Mouse (Mus musculus) E14TG2a.4 (cell line): ENCODE results near the gene Zfp503.
A peak's percentile ranks its signal among the peaks of the same experiment; 100 is the strongest.

Experiments
- H3K27me3 ChIP-seq: 2 replicates; pipeline ENCODE4 v1.6.1; 2014; ENCODE audit warnings: low read length, control low read depth; ENCODE audit not compliant: insufficient read depth
- H3K36me3 ChIP-seq: 2 replicates; pipeline ENCODE4 v1.6.1; 2014; ENCODE audit warnings: low read length, control low read depth; ENCODE audit not compliant: insufficient read depth
- H3K4me1 ChIP-seq: replicated peaks from 2 replicates; pipeline ENCODE4 v1.6.1; 2014; ENCODE audit warnings: low read depth, low read length, control low read depth
- H3K4me3 ChIP-seq: replicated peaks from 2 replicates; pipeline ENCODE4 v1.5.1; 2014; ENCODE audit warnings: mild to moderate bottlenecking, low read length
- H3K9me3 ChIP-seq: 2 replicates; pipeline ENCODE4 v1.6.1; 2014; ENCODE audit warnings: low read length, control low read depth
- CTCF ChIP-seq: conservative IDR thresholded peaks from 2 replicates; pipeline ENCODE4 v1.5.1; 2014; ENCODE audit warnings: low read length
- NANOG ChIP-seq: IDR thresholded peaks from 2 replicates; pipeline ENCODE4 v1.6.1; 2014; ENCODE audit warnings: borderline replicate concordance, low read length, mixed read lengths
- POU5F1 ChIP-seq: IDR thresholded peaks from 2 replicates; pipeline ENCODE4 v1.6.1; 2014; ENCODE audit warnings: low read length, borderline replicate concordance

The Zfp503 gene

DNA sequence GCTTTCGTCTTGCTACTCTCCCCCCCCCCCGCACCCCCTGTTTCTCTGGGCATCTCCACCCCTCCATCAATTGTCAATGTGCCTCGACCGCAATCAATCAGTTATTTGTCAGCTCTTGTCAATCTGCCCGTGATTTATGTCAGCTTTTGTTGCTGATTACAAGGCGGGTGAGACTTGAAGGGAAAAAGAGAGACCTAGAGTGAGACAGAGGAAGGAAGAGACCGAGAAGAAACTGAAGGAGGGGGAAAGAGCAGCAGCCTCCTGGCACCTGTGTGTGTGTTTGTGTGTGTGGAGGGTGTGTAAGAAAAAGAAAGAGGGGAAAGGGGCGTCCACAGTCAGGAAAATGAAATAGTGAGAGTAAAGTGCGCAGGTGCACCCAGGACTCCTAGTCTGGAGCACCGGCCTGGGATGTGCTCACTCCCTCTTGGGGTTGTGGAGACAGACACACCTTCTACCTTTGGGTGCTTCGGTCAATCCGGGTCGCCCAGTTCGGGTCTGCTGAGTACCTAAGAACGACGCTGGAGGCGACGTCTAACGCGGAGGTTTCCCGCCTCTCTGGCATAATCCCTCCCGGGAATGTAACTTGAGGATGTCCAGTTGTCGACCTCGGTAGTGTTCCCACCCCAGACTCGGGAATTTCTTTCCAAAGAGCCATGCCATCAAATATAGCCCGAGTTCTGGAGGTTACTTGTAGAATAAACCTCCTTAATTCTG is 667 bp downstream of the Zfp503 start:
- Histone ChIP-seq H3K9me3 (no peaks in the 10 kb centered on the region), H3K36me3 (no peaks in the 10 kb centered on the region), H3K4me3 (peak overlapping the region; percentile 64), H3K4me1 (peaks cover 58% of the 10 kb centered on the region), H3K27me3 (peaks cover 94% of the 10 kb centered on the region)
- TF ChIP-seq NANOG (no peak), POU5F1 (no peak), CTCF (no peak)

DNA sequence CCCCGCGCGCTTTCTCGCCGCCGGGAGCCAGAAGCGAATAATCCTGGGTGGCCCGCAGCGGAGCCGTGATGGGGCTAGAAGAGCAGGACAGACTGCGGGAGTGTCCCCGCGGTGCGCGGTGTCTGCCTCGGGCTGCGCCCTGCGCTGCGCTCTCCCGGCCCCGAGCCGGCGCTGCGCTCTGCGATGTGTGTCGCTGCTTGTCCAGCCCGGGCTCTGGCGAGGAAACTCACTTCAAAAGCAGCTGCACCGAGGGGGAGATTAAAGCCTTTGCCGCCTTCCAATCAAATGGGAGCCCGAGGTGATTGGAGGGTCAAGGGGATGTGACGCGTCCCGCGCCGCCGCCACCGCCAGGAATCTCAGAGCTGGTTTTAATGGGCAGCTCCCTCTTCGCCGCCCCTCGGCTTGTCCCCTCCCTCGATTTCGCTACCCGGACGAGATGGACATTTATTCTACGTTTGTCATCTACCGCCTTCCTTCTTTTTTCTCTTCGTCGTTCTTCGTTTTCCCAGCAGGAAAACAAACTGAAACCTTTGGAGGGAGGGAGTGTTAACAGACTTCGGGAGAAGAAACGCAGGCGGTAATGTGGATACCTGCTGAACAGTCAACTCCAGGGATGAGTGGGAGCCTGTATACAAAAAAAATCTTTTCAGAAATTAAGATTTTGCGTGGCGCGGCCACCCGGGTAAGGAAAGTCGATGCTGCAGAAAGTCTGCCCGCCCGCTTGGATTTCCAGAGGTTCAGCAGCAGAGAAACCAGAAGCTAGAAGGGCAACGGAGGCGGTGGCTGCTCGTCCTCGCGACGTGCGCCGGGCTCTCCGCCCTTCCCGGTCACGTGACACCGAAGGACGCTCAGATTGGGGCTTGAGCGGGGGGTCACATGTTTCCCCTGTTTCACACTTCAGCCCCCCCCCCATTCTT is 1.5 kb downstream of the Zfp503 start:
- peaks cover 94% of the 10 kb centered on the region for H3K27me3 ChIP-seq
- no peaks in the 10 kb centered on the region for H3K36me3 ChIP-seq
- TF ChIP-seq NANOG (no peak), POU5F1 (no peak), CTCF (no peak)

DNA sequence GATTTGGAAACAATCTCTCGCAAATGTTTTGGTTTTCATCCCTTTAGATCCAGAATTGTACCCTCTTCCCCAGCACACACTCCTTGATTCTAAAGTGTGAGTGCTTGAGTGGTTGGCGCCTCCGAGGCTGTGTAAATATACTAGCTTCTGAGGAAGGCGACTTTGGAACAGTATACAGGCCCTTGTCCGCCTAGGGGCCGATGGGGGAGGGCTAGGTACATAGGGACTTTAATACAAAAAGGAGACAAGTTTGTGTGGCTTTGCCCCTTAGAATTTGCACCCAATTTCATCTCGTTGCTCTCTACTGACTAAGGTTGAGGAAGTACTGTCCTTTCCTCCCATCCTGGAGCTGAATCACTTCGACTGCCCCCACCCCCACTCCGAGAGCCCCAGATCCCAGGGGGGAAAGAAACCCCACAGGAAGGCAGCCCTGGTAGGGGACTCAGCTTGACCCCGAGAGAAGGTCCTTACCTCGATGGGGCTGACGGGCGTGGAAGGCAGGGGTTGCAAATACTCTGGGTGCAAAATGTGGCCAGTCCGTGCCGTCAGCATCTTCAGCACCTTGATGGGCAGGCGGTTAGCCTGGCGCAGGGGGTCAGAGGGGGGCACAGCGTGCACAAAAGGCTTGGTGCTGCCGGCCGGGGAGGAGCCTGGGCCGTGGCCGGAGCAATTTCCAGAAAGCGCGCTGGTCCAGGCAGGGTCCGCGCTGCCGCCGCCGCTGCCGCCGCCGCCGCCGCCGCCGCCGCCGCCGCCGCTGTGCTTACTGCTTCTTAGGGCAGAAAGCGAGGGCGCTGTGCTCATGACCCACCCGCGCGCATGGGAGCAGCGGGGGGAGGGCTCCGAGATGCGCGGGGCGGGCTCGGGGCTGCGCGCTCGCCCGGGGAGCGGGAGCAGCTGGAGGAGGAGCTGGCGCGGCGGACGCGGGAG is 2.4 kb downstream of the Zfp503 start:
- H3K4me1 ChIP-seq: peaks cover 66% of the 10 kb centered on the region
- TF ChIP-seq CTCF: no peak
- no peak for TF ChIP-seq NANOG
- no peak for TF ChIP-seq POU5F1
- peak overlapping the region; percentile 80 for H3K4me3 ChIP-seq
- H3K36me3 ChIP-seq: no peaks in the 10 kb centered on the region
- peaks cover 95% of the 10 kb centered on the region for H3K27me3 ChIP-seq
- no peaks in the 10 kb centered on the region for H3K9me3 ChIP-seq

More for the DNA sequence above, 1.5 kb downstream of the Zfp503 start:
- peak overlapping the region; percentile 80 for H3K4me3 ChIP-seq
- peaks cover 57% of the 10 kb centered on the region for H3K4me1 ChIP-seq
- no peaks in the 10 kb centered on the region for H3K9me3 ChIP-seq

DNA sequence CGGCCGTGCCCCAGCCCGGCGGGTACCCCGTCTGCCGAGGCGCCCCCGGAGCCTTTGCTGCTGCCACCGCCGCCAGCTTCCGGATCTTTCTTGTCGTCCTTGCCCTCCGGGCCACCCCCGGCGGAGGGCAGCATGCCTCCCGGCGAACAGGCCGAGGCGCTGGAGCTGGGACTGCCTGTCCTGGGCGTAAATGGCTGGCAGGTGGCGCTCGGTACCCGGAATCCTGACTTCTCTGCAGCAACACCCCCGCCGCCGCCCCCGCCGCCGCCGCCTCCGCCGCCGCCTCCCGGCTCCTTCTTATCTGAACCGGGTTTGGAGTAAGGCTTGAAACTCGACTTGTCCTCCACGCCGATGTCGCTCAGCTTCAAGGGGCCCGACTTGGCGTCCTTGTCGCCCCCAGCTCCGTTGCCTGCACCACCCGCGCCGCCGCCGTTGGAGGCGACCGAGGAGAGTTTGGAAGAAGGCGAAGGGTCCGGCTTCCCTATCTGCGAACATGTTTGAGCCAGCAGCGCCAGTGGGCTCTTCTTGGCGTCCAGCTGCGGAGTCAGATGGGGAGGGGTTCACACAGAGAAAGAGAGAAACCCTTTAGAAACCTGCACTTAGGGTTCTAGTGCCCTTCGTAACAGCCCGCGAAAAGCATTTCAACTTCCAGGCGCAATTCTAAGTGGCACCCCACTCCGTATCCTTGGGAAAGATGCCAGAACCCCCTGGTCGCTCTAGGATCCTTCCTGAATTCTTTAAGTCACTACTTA is 3.2 kb downstream of the Zfp503 start:
- peaks cover 62% of the 10 kb centered on the region for H3K4me1 ChIP-seq
- H3K4me3 ChIP-seq: peak overlapping the region; percentile 69
- H3K9me3 ChIP-seq: no peaks in the 10 kb centered on the region
- H3K27me3 ChIP-seq: peaks cover 93% of the 10 kb centered on the region
- H3K36me3 ChIP-seq: no peaks in the 10 kb centered on the region
- TF ChIP-seq CTCF (no peak), NANOG (no peak), POU5F1 (no peak)

DNA sequence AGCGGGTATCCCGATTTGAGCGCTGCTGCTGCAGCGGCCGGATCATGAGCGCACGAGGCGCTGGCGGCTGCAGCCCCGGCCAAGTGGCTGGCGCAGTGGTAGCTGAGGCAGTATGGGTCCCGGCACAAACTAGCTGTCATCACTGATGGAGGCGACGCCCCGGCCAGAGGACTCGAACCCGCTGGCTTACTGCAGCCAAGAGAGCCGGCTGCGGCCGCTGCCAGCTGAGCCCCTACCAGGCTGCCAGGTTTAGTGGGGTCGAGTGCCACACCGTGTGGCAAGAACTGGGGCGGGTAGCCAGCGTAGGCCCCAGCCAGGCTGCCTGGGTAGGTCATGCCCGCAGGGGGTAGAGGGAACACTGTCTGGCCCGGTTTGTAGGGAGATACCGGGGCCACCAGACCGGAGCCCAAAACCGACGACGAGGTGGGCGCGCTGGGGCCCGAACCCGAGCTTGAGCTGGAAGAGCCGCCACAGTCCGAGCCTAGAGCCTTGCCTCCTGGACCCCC is 3.9 kb downstream of the Zfp503 start:
- no peak for TF ChIP-seq POU5F1
- TF ChIP-seq CTCF: no peak
- TF ChIP-seq NANOG: no peak
- no peaks in the 10 kb centered on the region for H3K36me3 ChIP-seq
- peaks cover 55% of the 10 kb centered on the region for H3K4me1 ChIP-seq
- peak overlapping the region; percentile 69 for H3K4me3 ChIP-seq
- H3K27me3 ChIP-seq: peaks cover 93% of the 10 kb centered on the region
- no peaks in the 10 kb centered on the region for H3K9me3 ChIP-seq

DNA sequence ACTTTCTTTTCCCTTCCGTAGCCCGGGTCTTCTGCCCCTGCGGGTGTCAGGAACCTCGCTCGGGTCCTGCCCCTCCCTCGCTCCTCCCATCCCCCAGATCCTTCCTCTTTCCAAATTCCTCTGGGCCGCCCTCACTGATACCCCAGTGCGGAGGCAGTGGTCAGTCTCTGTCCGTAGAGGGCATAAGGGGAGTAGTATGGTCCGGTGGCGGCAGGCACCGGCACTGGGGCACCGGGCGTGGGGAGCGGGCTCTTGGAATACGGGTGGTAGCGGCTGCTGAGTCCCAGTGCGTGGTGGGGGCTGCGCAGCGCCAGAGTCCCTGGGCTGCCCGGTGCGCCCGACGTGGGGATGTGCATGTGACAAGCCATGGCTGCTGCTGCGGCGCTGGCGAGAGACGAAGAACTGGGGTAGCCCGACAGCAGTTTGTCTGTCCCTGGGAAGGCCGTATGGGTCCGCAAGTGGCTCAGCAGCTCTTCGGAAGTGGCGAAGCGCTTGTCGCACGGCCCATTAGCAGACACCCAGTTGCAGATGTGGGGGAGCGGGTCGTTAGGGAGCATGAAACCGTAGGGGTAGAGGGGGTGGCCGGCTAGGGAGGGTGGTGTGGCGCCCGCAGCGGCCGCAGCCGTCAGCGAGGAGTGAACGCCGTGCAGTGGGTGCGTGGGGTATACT is 4.5 kb downstream of the Zfp503 start:
- Histone ChIP-seq H3K27me3 (peaks cover 93% of the 10 kb centered on the region), H3K4me1 (peaks cover 50% of the 10 kb centered on the region), H3K4me3 (peak overlapping the region; percentile 69), H3K9me3 (no peaks in the 10 kb centered on the region), H3K36me3 (no peaks in the 10 kb centered on the region)
- TF ChIP-seq NANOG: no peak
- TF ChIP-seq CTCF: no peak
- no peak for TF ChIP-seq POU5F1

DNA sequence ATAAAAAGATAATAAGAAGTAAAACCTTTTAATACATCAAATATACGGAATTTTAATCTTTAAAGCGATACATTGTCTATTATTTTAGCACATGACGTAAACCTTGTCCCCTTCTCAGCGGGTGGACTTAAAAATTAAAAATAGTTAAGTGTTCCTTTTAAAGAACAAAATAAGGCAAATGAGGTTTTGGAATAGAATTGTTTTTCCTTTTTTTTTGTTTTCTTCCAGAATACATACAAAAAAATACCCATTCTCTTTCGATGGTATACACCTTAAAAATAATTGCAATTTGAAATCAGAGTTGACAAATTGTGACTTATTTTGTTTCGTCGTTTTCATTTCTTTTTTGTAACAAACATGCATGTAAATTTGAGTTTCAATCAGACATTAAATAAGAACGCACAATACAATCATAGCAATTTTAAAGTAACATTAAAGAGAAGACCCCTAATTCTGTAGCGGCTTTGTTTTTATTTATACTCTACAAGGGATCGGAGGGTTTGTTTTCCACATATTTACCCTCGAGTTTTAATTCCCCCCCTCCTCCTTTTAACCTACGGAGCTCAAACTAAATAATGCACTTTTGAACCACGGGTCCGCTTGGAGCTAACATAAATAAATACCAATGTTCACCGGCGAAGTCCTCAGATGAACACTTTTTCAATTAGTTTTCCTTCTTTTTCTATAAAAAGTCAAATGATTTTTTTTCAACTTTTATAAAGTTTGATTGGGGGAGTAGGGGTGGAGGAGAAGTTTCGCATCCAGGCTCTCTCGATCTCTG is 5.3 kb downstream of the Zfp503 start:
- TF ChIP-seq POU5F1 (no peak), NANOG (no peak), CTCF (no peak)
- no peaks in the 10 kb centered on the region for H3K9me3 ChIP-seq

More for the DNA sequence above, 5.3 kb downstream of the Zfp503 start:
- Histone ChIP-seq H3K4me1 (peaks cover 43% of the 10 kb centered on the region), H3K27me3 (peaks cover 93% of the 10 kb centered on the region), H3K36me3 (no peaks in the 10 kb centered on the region), H3K4me3 (peak overlapping the region; percentile 69)
